Comparison of ENCODE assay signal across 23 mouse cellular contexts in genomic region chr12:65571633-65572032, GRCm38 (mm10).
DNase-seq lines count a peak whose midpoint lies in the region; ATAC-seq lines count a peak whose summit lies in the region.
"Had no signal": no experiment of that assay in that cellular context is flagged by ENCODE, and none has a peak within 500 bp of the region (broad histone marks: within the 10 kb centered on the region; RNA-seq: fewer than 3 reads in every experiment).

No protein-coding gene starts in this region.

- H3K4me3 ChIP-seq in heart, embryonic 11.5 days (ENCODE audit: low read depth, low read length) = no peak overlapping the region
- H3K4me3 ChIP-seq: embryonic facial prominence, embryonic 10.5 days; embryonic facial prominence, embryonic 12.5 days; forebrain, embryonic 13.5 days; forebrain, embryonic 15.5 days had no signal

- H3K36me3 ChIP-seq in heart, embryonic 11.5 days (ENCODE audit: control insufficient read depth, insufficient read depth, low read length) = no peaks in the 10 kb centered on the region
- H3K36me3 ChIP-seq: embryonic facial prominence, embryonic 10.5 days; embryonic facial prominence, embryonic 12.5 days; forebrain, embryonic 15.5 days; G1E had no signal

- H3K9ac ChIP-seq in heart, embryonic 11.5 days (ENCODE audit: low read depth, low read length) = no peak overlapping the region
- H3K9ac ChIP-seq: embryonic facial prominence, embryonic 12.5 days; forebrain, embryonic 13.5 days; forebrain, embryonic 15.5 days; forebrain, postnatal 0 days had no signal

- DNase-seq in adrenal gland, adult 2 months = peak; percentile 4
- DNase-seq in adrenal gland, postnatal 25 days = no peak
- peak; percentile 2 to 5 for DNase-seq in cerebellum, postnatal 10 days
- no peak for DNase-seq in cerebellum, postnatal 36 days
- peak; percentile 11 to 13 for DNase-seq in heart, adult 18-20 months
- DNase-seq in heart, adult 9 months (ENCODE audit: low spot score in 2 of 2) = no peak
- DNase-seq in heart, postnatal 10 days = peak; percentile 0 to 2
- DNase-seq: adrenal gland, postnatal 10 days; B cell, adult 2 months; cerebellum, adult 11-12 months; cerebellum, adult 2 months; cerebellum, adult 9-10 months; forebrain, postnatal 0 days had no signal

- no peak overlapping the region for H3K4me2 ChIP-seq in heart, embryonic 11.5 days
- H3K4me2 ChIP-seq: embryonic facial prominence, embryonic 12.5 days; forebrain, embryonic 13.5 days; forebrain, embryonic 15.5 days had no signal

- intact Hi-C loops in heart, postnatal 10 days (cut with DNase I) = no loop called here

- WGBS in heart, embryonic 11.5 days (ENCODE audit: insufficient replicate concordance) = 97% methylated on average over 1 of the region's 1 CpGs

- no peaks in the 10 kb centered on the region for H3K4me1 ChIP-seq in heart, embryonic 11.5 days (ENCODE audit: control insufficient read depth, insufficient read depth, low read length)
- H3K4me1 ChIP-seq: embryonic facial prominence, embryonic 10.5 days; embryonic facial prominence, embryonic 12.5 days; forebrain, embryonic 13.5 days; forebrain, embryonic 15.5 days had no signal

- no peaks in the 10 kb centered on the region for H3K27me3 ChIP-seq in heart, embryonic 11.5 days (ENCODE audit: control insufficient read depth, insufficient read depth, low read length)
- H3K27me3 ChIP-seq: CH12.LX; embryonic facial prominence, embryonic 12.5 days; forebrain, embryonic 13.5 days; forebrain, embryonic 15.5 days; Patski had no signal

- no peak overlapping the region for H3K27ac ChIP-seq in heart, embryonic 11.5 days (ENCODE audit: low read depth, low read length)
- H3K27ac ChIP-seq: embryonic facial prominence, embryonic 10.5 days; embryonic facial prominence, embryonic 12.5 days; forebrain, embryonic 13.5 days; forebrain, embryonic 15.5 days had no signal

- no peaks in the 10 kb centered on the region for H3K9me3 ChIP-seq in heart, embryonic 11.5 days (replicated peaks; ENCODE audit: control insufficient read depth, low read length)
- H3K9me3 ChIP-seq: embryonic facial prominence, embryonic 10.5 days; embryonic facial prominence, embryonic 12.5 days; forebrain, embryonic 13.5 days; forebrain, embryonic 15.5 days had no signal

- ATAC-seq in heart, embryonic 11.5 days (replicated peaks; ENCODE audit: insufficient number of reproducible peaks, low FRiP score, low TSS enrichment) = no peak
- ATAC-seq: activated CD4-positive, CD25-positive, alpha-beta regulatory T cell, adult 4 months; CD4-positive, CD25-positive, alpha-beta regulatory T cell, adult 4 months; forebrain, embryonic 13.5 days; forebrain, embryonic 15.5 days; forebrain, postnatal 0 days; Patski had no signal

Comparison
In these comparisons a context has a peak if more than half of its experiments do, and no peak if none do; other contexts are left out.
1. DNase-seq: peak in adrenal gland, adult 2 months (single experiment), cerebellum, postnatal 10 days (2 of 2), heart, adult 18-20 months (2 of 2) and heart, postnatal 10 days (2 of 2); none in adrenal gland, postnatal 25 days (single experiment), cerebellum, postnatal 36 days (0 of 2) and heart, adult 9 months (0 of 2).